Mouse (Mus musculus): ENCODE measurements around the gene Krt20.

DNA sequence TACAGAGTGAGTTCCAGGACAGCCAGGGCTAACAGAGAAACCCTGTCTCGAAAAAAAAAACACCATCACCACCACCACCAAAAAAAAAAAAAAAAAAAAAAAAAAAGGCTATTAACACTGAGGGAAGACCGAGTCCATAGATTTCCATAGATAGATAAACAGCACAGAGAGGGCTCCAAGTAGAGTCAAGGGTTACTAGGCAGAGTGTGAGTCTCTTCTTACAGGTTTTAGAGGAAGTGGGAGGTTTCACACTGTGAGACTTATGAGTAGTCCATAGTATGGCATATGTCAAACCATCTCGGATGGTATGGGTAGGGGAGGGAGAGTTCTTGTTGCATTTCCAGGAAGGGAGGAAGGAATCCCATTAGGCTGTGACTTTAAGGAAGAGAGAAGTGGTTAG is 39.9 kb downstream of the Krt20 start:
- no peak for TF ChIP-seq CTCF (conservative IDR thresholded peaks at IDR 0.05; ENCODE audit: insufficient read depth, insufficient read length, low read depth, low read length)
- TF ChIP-seq POLR2A (IDR thresholded peaks at IDR 0.05; ENCODE audit: low read depth, low read length): no peak
